In genomic region chr1:120099483-120099882, GRCm38 (mm10) we compare ENCODE assay signal across 11 mouse cellular contexts. TPM values are rescaled to one million over a fixed set of nuclear protein-coding genes. Genes with fewer than 3 reads are reported as not detected.
DNase-seq lines count a peak whose midpoint lies in the region; ATAC-seq and TF ChIP-seq lines count a peak whose summit lies in the region.
"Had no signal": no experiment of that assay in that cellular context is flagged by ENCODE, and none has a peak within 500 bp of the region (broad histone marks: within the 10 kb centered on the region; RNA-seq: fewer than 3 reads in every experiment).

No protein-coding gene starts in this region.

- no peak for TF ChIP-seq CTCF in bone marrow, adult 2 months (IDR thresholded peaks at IDR 0.05; ENCODE audit: control insufficient read depth, insufficient read depth, low read length)

- no peak for TF ChIP-seq POLR2A in bone marrow, adult 2 months (IDR thresholded peaks at IDR 0.05; ENCODE audit: borderline replicate concordance, control insufficient read depth, low read depth, low read length)

- no peak overlapping the region for H3K9ac ChIP-seq in kidney, embryonic 15.5 days
- H3K9ac ChIP-seq in neural tube, embryonic 15.5 days (replicated peaks), result no peak overlapping the region

- no peaks in the 10 kb centered on the region for H3K36me3 ChIP-seq in kidney, embryonic 15.5 days
- no peaks in the 10 kb centered on the region for H3K36me3 ChIP-seq in neural tube, embryonic 15.5 days
- H3K36me3 ChIP-seq: hindbrain, embryonic 10.5 days had no signal

- peak overlapping the region; percentile 45; the same call in 1 of the 2 replicates for H3K27ac ChIP-seq in kidney, embryonic 15.5 days
- peak overlapping the region; percentile 65 for H3K27ac ChIP-seq in bone marrow, adult 2 months (ENCODE audit: control insufficient read depth, insufficient read depth, low read depth, low read length, poor library complexity)
- H3K27ac ChIP-seq in neural tube, embryonic 15.5 days (replicated peaks), result no peak overlapping the region
- H3K27ac ChIP-seq: hindbrain, embryonic 10.5 days had no signal

- WGBS in kidney, embryonic 15.5 days, result 59% methylated on average over 6 of the region's 6 CpGs
- WGBS in bone marrow, adult 2 months, result 15% methylated on average over 6 of the region's 6 CpGs
- 69% methylated on average over 6 of the region's 6 CpGs for WGBS in neural tube, embryonic 15.5 days

- H3K27me3 ChIP-seq in kidney, embryonic 15.5 days, result no peaks in the 10 kb centered on the region
- H3K27me3 ChIP-seq in neural tube, embryonic 15.5 days (replicated peaks), result no peaks in the 10 kb centered on the region

- H3K9me3 ChIP-seq in kidney, embryonic 15.5 days (replicated peaks), result no peaks in the 10 kb centered on the region
- H3K9me3 ChIP-seq in neural tube, embryonic 15.5 days (replicated peaks), result no peaks in the 10 kb centered on the region
- H3K9me3 ChIP-seq: hindbrain, embryonic 10.5 days had no signal

- H3K4me2 ChIP-seq in kidney, embryonic 15.5 days, result no peak overlapping the region
- H3K4me2 ChIP-seq in neural tube, embryonic 15.5 days, result no peak overlapping the region

- no peak overlapping the region for H3K4me3 ChIP-seq in kidney, embryonic 15.5 days (replicated peaks)
- H3K4me3 ChIP-seq in bone marrow, adult 2 months (replicated peaks; ENCODE audit: control insufficient read depth, low read depth, low read length), result no peak overlapping the region
- no peak overlapping the region for H3K4me3 ChIP-seq in neural tube, embryonic 15.5 days (replicated peaks)
- H3K4me3 ChIP-seq: hindbrain, embryonic 10.5 days had no signal

- ATAC-seq in kidney, embryonic 15.5 days (replicated peaks; ENCODE audit: low FRiP score), result peak; percentile 44; the same call in 1 of the 2 replicates
- ATAC-seq in neural tube, embryonic 15.5 days (ENCODE audit: low FRiP score), result no peak

- H3K4me1 ChIP-seq in kidney, embryonic 15.5 days, result 0 out of 2 replicates have a peak, but pooled peaks cover 3% of the 10 kb centered on the region
- peaks cover 2% of the 10 kb centered on the region; the same call in 1 of the 2 replicates for H3K4me1 ChIP-seq in bone marrow, adult 2 months (ENCODE audit: control insufficient read depth, insufficient read depth, low read length)
- H3K4me1 ChIP-seq in neural tube, embryonic 15.5 days, result no peaks in the 10 kb centered on the region
- H3K4me1 ChIP-seq: hindbrain, embryonic 10.5 days had no signal

- DNase-seq in kidney, postnatal 14 days, result no peak
- DNase-seq in A20 (ENCODE audit: low read depth, low spot score), result peak; percentile 38
- peak; percentile 52 to 65 for DNase-seq in lung, postnatal 4 days
- no peak for DNase-seq in urinary bladder, postnatal 36 days (ENCODE audit: low spot score in 2 of 2)
- DNase-seq in right cerebral cortex, postnatal 25 days, result no peak
- DNase-seq: cerebellum, postnatal 25 days; midbrain, embryonic 14.5 days had no signal

RNA-seq across cellular contexts. Expression of gene Dbi, which starts 21.4 kb away (rescaled TPM):
- polyA plus RNA-seq in kidney, embryonic 15.5 days (2015; fragmentation: Nextera tagmentation; extraction: Ambion mirVana), result 696 and 764 TPM in 2 replicates
- 90.0 and 137 TPM in 2 replicates for polyA plus RNA-seq in bone marrow, adult 2 months (2011; ENCODE audit: insufficient read depth, insufficient read length, low replicate concordance, missing spikeins)
- 1,502 and 1,904 TPM in 2 replicates for polyA plus RNA-seq in neural tube, embryonic 15.5 days (2015; fragmentation: Nextera tagmentation; extraction: Ambion mirVana)

RNA-seq across cellular contexts. Expression of gene 3110009E18Rik, which starts 21.5 kb away (rescaled TPM):
- polyA plus RNA-seq in kidney, embryonic 15.5 days (2015; fragmentation: Nextera tagmentation; extraction: Ambion mirVana), result 19.7 and 22.1 TPM in 2 replicates
- 2.8 and 5.6 TPM in 2 replicates for polyA plus RNA-seq in bone marrow, adult 2 months (2011; ENCODE audit: insufficient read depth, insufficient read length, low replicate concordance, missing spikeins)
- polyA plus RNA-seq in neural tube, embryonic 15.5 days (2015; fragmentation: Nextera tagmentation; extraction: Ambion mirVana), result 17.3 and 17.9 TPM in 2 replicates

RNA-seq across cellular contexts. Expression of gene Tmem37, which starts 25.6 kb away (rescaled TPM):
- polyA plus RNA-seq in kidney, embryonic 15.5 days (2015; fragmentation: Nextera tagmentation; extraction: Ambion mirVana), result 51.3 and 53.6 TPM in 2 replicates
- 2.0 and 5.8 TPM in 2 replicates for polyA plus RNA-seq in bone marrow, adult 2 months (2011; ENCODE audit: insufficient read depth, insufficient read length, low replicate concordance, missing spikeins)
- polyA plus RNA-seq in neural tube, embryonic 15.5 days (2015; fragmentation: Nextera tagmentation; extraction: Ambion mirVana), result 6.5 and 7.7 TPM in 2 replicates

Comparison
In these comparisons a context has a peak if more than half of its experiments do, and no peak if none do; other contexts are left out.
1. DNase-seq: peak in A20 (single experiment) and lung, postnatal 4 days (2 of 2); none in kidney, postnatal 14 days (single experiment), urinary bladder, postnatal 36 days (0 of 2) and right cerebral cortex, postnatal 25 days (single experiment).